Mouse (Mus musculus) stomach, embryonic 14.5 days (tissue): ENCODE measurements around the gene Cenpx. TPM values are rescaled to one million over a fixed set of nuclear protein-coding genes. Genes with fewer than 3 reads are reported as not detected.
"Not testable (repeated sequence)": the region's sequence is repeated elsewhere in the genome, so short reads cannot be mapped to it uniquely, and the experiment has no call there.

Source experiments
- ATAC-seq: fragments of 200-750 bp; cut with Nextera tagmentation; 2 replicates; pipeline ENCODE4 v1.8.0; 2017; ENCODE audit warnings: low read depth, moderate TSS enrichment; ENCODE audit not compliant: insufficient number of reproducible peaks, insufficient read depth, low FRiP score
- H3K27ac ChIP-seq: fragments of 300-500 bp; sonication (generic); 2 replicates; pipeline ENCODE4 v1.5.1; 2014; ENCODE audit warnings: mild to moderate bottlenecking, low read length, moderate library complexity, mixed read lengths
- H3K27me3 ChIP-seq: fragments of 300-500 bp; sonication (generic); 2 replicates; pipeline ENCODE4 v1.6.1; 2014; ENCODE audit warnings: low read length, control low read depth, mixed read lengths; ENCODE audit not compliant: control insufficient read depth, insufficient read depth
- H3K36me3 ChIP-seq: fragments of 300-500 bp; sonication (generic); 2 replicates; pipeline ENCODE4 v1.6.1; 2014; ENCODE audit warnings: mild to moderate bottlenecking, control low read depth, low read length, moderate library complexity, mixed read lengths; ENCODE audit not compliant: control insufficient read depth, insufficient read depth
- H3K4me1 ChIP-seq: fragments of 300-500 bp; sonication (generic); 2 replicates; pipeline ENCODE4 v1.6.1; 2014; ENCODE audit warnings: low read length, control low read depth, mixed read lengths; ENCODE audit not compliant: control insufficient read depth, insufficient read depth
- H3K4me2 ChIP-seq: fragments of 300-500 bp; sonication (generic); replicated peaks from 2 replicates; pipeline ENCODE4 v1.6.1; 2014; ENCODE audit warnings: low read depth, low read length, control low read depth
- H3K4me3 ChIP-seq: fragments of 300-500 bp; sonication (generic); 2 replicates; pipeline ENCODE4 v1.5.1; 2014; ENCODE audit warnings: low read depth, low read length, control low read depth
- H3K9ac ChIP-seq: fragments of 300-500 bp; sonication (generic); replicated peaks from 2 replicates; pipeline ENCODE4 v1.6.1; 2014; ENCODE audit warnings: low read depth, mild to moderate bottlenecking, control low read depth, low read length, moderate library complexity, mixed read lengths
- H3K9me3 ChIP-seq: fragments of 300-500 bp; sonication (generic); 2 replicates; pipeline ENCODE4 v1.6.1; 2016; ENCODE audit warnings: low read depth, low read length, control low read depth; ENCODE audit not compliant: control insufficient read depth
- WGBS: fragments of 180-500 bp; shearing (Covaris S2); extraction: QIAGEN DNeasy Blood & Tissue Kit; methylation state at CpG from one replicate; pipeline ENCODE4 v1.1.7; 2014; 5-methylcytosine and 5-hydroxymethylcytosine counted together
- polyA plus RNA-seq: library from polyadenylated mRNA; unstranded; fragments of >200 nt; fragmentation: Nextera tagmentation; extraction: Ambion mirVana; gene quantifications from 2 replicates; pipeline ENCODE4 v1.2.1, GENCODE M21; 2014

Cenpx gene
- polyA plus RNA-seq, 1 experiment from 2014 or later, result 165 TPM

- H3K27ac ChIP-seq, result no peak overlapping the region
- no peak overlapping the region for H3K4me2 ChIP-seq
- 93% methylated on average over 5 of the region's 5 CpGs for WGBS
- no peaks in the 10 kb centered on the region for H3K9me3 ChIP-seq
- H3K36me3 ChIP-seq, result no peaks in the 10 kb centered on the region
- no peaks in the 10 kb centered on the region for H3K27me3 ChIP-seq
- H3K9ac ChIP-seq, result no peak overlapping the region
- no peak for ATAC-seq
- H3K4me3 ChIP-seq, result no peak overlapping the region
- H3K4me1 ChIP-seq, result no peaks in the 10 kb centered on the region
Measured at GRCm38 (mm10) chr11:120740981-120741380, 27.4 kb upstream of the Cenpx start.

GRCm38 (mm10) chr11:120736424-120736823 is 22.9 kb upstream of the Cenpx start:
- H3K4me1 ChIP-seq, result no peaks in the 10 kb centered on the region
- WGBS, result 64% methylated on average over 6 of the region's 6 CpGs
- no peak for ATAC-seq

DNA sequence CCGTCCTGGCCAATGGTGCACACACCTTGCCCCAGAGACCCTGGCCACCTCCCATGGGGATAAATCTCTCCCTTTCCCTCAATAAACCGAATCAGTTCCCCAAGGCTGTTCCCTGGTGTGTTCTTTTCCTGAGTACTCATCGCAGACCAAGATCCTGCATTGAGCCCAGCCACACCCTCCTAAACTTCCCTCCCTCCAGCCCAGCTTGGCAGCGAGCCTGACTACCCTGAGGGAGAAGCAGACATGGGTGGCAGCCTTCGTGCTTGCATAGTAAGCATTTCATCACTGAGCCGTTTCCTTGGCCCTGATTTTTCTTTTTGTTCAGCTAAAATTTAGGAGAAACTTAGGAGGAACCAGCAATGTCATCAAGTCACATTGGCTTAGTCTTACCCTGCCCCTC is 20.0 kb upstream of the Cenpx start:
- no peak overlapping the region for H3K27ac ChIP-seq
- no peaks in the 10 kb centered on the region for H3K4me1 ChIP-seq
- H3K27me3 ChIP-seq, result no peaks in the 10 kb centered on the region
- no peaks in the 10 kb centered on the region for H3K36me3 ChIP-seq
- WGBS, result 49% methylated on average over 6 of the region's 6 CpGs
- no peak overlapping the region for H3K4me3 ChIP-seq
- no peaks in the 10 kb centered on the region for H3K9me3 ChIP-seq
- no peak overlapping the region for H3K4me2 ChIP-seq
- ATAC-seq, result no peak
- H3K9ac ChIP-seq, result no peak overlapping the region

More at GRCm38 (mm10) chr11:120736424-120736823, 22.9 kb upstream of the Cenpx start:
- no peak overlapping the region for H3K27ac ChIP-seq
- no peak overlapping the region for H3K9ac ChIP-seq
- no peak overlapping the region for H3K4me2 ChIP-seq
- H3K27me3 ChIP-seq, result no peaks in the 10 kb centered on the region
- H3K9me3 ChIP-seq, result no peaks in the 10 kb centered on the region
- H3K36me3 ChIP-seq, result no peaks in the 10 kb centered on the region
- no peak overlapping the region for H3K4me3 ChIP-seq

GRCm38 (mm10) chr11:120731858-120732680 is 18.5 kb upstream of the Cenpx start, which contains the start of gene Cbr2:
Cbr2 (minus strand) TSS chr11:120732114.
- H3K27ac ChIP-seq, result no peak within 1 kb of the TSS
- H3K9me3 ChIP-seq, result no peaks in the 10 kb centered on the region
- no peak for ATAC-seq
- H3K36me3 ChIP-seq, result no peaks in the 10 kb centered on the region
- no peak within 1 kb of the TSS for H3K4me3 ChIP-seq
- H3K4me1 ChIP-seq, result no peaks in the 10 kb centered on the region
- H3K27me3 ChIP-seq, result no peaks in the 10 kb centered on the region
- no peak within 1 kb of the TSS for H3K9ac ChIP-seq
- no peak within 1 kb of the TSS for H3K4me2 ChIP-seq
- WGBS, result 71% methylated on average over 12 of the region's 12 CpGs

- ATAC-seq, result no peak
- Histone ChIP-seq H3K36me3 (no peaks in the 10 kb centered on the region), H3K9me3 (no peaks in the 10 kb centered on the region), H3K4me2 (no peak overlapping the region), H3K27me3 (no peaks in the 10 kb centered on the region), H3K27ac (no peak overlapping the region), H3K9ac (no peak overlapping the region), H3K4me1 (no peaks in the 10 kb centered on the region; the same call in 1 of the 2 replicates), H3K4me3 (no peak overlapping the region)
- 92% methylated on average over 1 of the region's 1 CpGs for WGBS
Measured at GRCm38 (mm10) chr11:120731395-120731794, 17.9 kb upstream of the Cenpx start.

- Histone ChIP-seq H3K9me3 (no peaks in the 10 kb centered on the region), H3K9ac (no peak overlapping the region), H3K27ac (no peak overlapping the region), H3K4me3 (no peak overlapping the region), H3K36me3 (no peaks in the 10 kb centered on the region), H3K27me3 (no peaks in the 10 kb centered on the region), H3K4me2 (no peak overlapping the region), H3K4me1 (no peaks in the 10 kb centered on the region; the same call in 1 of the 2 replicates)
- no peak for ATAC-seq
- WGBS, result 85% methylated on average over 10 of the region's 10 CpGs
Measured at GRCm38 (mm10) chr11:120730331-120730870, 16.9 kb upstream of the Cenpx start.

DNA sequence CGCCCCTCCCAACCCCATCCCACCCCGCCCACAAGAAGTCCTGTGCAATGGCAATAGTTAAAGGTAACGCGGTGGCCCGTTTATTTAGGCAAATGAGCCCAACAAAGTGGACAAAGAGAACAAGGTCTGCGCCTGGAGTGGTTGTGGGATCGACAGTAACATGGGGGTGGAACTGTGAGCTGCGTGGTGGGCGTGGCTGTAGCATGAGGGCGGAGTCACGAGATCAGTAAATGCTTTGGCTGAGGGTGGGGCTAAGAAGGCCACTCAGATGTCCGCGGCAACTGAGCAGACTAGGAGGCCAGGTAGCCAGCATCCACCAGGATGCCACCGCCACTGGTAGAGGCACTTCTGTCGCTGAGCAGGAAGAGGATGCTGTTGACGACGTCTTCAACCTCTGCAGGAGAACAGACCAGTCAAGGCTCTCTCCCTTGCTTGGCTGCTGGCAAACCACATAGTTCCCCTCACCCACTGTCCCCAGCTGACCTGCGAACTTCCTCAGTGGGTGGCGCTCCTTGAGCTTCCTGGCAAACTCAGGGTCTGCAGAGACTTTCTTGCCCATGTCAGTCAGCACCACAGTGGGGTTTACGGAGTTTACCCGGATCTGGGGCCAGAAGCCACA is 16.0 kb upstream of the Cenpx start:
- WGBS, result 2% methylated on average over 18 of the region's 21 CpGs
- not testable (repeated sequence) for H3K27ac ChIP-seq, H3K9me3 ChIP-seq, H3K27me3 ChIP-seq, H3K9ac ChIP-seq, H3K4me1 ChIP-seq, H3K4me3 ChIP-seq, H3K36me3 ChIP-seq
- peak overlapping the region; percentile 27 for H3K4me2 ChIP-seq
- peak; percentile 43; the same call in 1 of the 2 replicates for ATAC-seq

DNA sequence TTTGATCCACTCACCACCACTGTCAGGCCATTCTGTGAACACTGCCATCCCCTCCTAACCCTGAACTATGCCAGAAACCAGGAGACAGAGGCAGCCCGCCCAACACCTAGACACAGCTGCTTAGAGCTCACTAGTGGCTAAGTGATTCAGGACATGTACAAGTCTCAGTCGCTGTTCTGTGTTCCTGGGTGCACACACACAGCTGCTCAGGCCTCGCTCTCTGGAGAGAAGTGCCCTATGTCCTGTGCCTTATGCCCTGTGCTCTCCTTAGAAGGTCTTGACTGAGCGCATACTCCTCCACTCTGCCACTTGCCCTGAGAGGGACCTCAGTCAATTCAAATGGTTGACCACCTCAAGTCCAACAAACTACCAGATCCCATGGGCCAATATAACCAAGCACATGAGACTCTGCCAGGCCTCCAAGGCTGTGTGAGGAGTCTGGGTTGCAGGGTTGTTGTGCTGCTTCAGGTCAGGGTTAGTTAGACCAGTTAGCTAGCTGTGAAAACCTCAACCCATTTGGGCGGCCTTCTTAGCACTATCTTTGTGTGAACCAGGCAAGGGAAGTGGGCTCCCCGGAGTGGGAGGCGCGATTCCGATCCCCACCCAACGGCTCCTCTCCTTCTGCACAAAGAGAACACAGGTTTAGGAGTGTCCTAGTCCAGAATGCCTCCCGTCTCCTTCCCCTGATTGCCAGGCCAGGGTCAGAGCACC is 15.1 kb upstream of the Cenpx start:
- whole genome bisulfite sequencing, result 66% methylated on average over 11 of the region's 11 CpGs
- no peak overlapping the region for H3K27ac ChIP-seq
- no peak overlapping the region for H3K9ac ChIP-seq
- no peaks in the 10 kb centered on the region; the same call in 1 of the 2 replicates for H3K4me1 ChIP-seq
- peak overlapping the region; percentile 27; the same call in 1 of the 2 replicates for H3K4me2 ChIP-seq
- H3K9me3 ChIP-seq, result no peaks in the 10 kb centered on the region
- H3K36me3 ChIP-seq, result no peaks in the 10 kb centered on the region
- ATAC-seq, result no peak
- H3K4me3 ChIP-seq, result no peak overlapping the region
- no peaks in the 10 kb centered on the region for H3K27me3 ChIP-seq
